Mouse (Mus musculus) cortical plate, adult 2 months (tissue): ENCODE results near the gene Naaladl2.

Experiments used
- CTCF ChIP-seq: fragments of 200-500 bp; IDR thresholded peaks from 2 replicates; pipeline ENCODE4 v1.5.1; 2011; ENCODE audit warnings: mild to moderate bottlenecking, control low read depth, low read length; ENCODE audit not compliant: insufficient read depth; ENCODE audit errors: extremely low read depth
- POLR2A ChIP-seq: fragments of 200-500 bp; IDR thresholded peaks from 2 replicates; pipeline ENCODE4 v1.6.1; 2011; ENCODE audit warnings: mild to moderate bottlenecking, low read length, control low read depth; ENCODE audit not compliant: insufficient read depth; ENCODE audit errors: extremely low read depth

DNA sequence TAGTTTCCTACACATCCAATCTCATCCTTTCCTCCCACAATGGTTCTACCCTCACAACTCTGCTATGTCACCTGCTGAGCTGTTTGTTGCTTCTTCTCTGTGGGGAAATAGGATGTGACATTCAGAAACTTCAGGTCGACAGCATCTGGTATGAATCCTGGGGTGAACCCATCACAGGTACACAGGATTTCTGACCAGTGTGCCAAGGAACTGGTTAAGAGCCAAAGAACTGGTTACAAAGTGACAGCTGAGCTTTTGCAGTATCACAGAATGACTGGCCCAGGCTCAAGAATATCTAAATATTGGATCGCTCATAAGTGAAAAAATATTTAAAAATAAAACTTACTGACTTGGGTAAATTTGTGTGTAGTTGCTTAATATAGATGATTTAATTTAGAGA lies 548.6 kb downstream of the Naaladl2 start:
- no peak for TF ChIP-seq CTCF
- no peak for TF ChIP-seq POLR2A
